Mouse (Mus musculus) T-cell, adult 66 days (primary cell): ENCODE results near the gene Olfr983. TPM values are rescaled to one million over a fixed set of nuclear protein-coding genes. Genes with fewer than 3 reads are reported as not detected.

Source experiments
- total RNA-seq, 2 experiments: library from RNA; stranded (reverse); gene quantifications; 3 replicates in 1 of 2; 4 replicates in 1 of 2; pipeline ENCODE4 v1.2.4; 2023

Gene Olfr983
- total RNA-seq: not detected

DNA sequence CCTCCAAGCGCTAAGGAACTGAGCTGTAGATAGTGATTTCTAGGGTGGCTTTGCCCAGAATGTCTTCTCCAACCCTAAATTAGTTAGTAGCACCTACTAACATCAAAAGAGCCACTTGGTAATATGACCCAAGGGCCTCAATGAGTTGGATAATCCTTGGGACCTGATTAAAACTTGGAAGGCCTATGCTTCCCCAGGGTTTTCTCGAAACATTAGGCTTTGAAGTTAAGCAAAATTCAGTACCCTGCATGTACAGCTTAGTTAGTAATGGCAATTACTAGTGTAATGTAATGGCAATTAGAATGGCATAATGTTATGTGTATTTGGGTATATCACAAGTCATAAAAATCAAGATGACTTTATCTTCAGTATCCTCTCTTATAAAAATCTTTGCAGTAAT lies at the start of gene Olfr983:
Olfr983 (minus strand) TSS at position 101 of the 400 bp plus-strand sequence.

DNA sequence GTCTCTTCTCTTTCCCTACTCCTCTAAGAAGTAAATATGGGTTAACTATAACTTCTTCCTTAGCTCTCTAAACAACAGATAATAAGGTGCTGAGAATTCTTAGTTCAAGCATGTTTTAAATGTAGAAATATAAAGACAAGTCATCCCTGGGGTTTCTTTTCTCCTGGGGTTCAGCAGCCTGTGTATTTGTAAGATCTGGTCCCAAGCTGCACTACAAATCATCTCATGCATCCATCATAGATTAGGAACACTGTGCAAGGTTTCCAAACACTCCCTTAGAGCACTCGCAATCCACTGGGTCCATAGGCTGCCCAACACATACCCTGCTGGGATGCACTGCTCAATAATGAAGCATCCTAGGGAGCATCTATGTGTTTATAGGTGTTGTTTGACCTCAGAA lies 36.7 kb upstream of the Olfr983 start, which contains the start of gene Olfr985:
Olfr985 (minus strand) TSS at position 101 of the 400 bp plus-strand sequence.

DNA sequence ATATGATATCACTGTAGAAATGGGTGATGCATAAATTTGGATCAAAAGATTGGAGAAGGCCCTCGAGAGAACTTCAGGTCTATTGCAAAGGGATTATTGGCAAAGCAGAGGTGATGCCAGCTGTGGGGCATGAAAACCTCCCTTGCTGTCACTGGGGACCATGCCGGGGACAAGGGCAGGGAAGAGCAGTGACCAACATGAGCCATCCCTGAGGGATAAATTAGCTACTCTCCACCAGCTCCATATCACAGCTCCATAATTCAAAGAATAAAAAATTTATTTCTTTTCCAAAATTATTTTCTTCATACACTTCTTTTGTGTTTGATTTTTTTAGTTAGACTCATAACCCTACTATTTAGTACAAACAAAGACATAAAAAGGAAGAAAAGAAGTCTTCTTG lies 20.7 kb upstream of the Olfr983 start, which contains the start of gene Olfr984:
Olfr984 (minus strand) TSS at position 101 of the 400 bp plus-strand sequence.

DNA sequence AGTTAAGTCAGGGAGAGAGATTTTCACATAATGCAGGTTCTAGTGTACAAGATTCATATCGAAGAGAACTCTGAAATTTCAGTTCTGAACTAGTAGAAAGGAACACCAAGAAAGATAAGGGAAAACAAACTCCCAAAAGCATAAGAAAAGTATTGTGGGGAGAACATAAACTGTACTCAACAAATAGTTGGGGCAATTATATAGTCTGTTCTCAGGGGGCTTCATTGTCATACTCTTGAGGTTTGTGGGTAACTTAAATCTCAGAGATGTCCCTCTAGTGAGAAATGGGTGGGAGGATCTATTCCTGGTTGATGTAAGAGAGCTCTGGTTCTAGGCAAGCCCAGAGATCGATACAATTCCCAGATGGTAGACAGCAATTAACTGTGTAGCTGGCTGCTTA lies 19.9 kb downstream of the Olfr983 start, which contains the start of gene Olfr982:
Olfr982 (plus strand) TSS at position 301 of the 400 bp plus-strand sequence.

Other genes starting within 250 kb of the Olfr983 start
- not detected for gene Olfr972, start 227.2 kb downstream of the Olfr983 start, total RNA-seq
- gene Olfr229, start 186.3 kb downstream of the Olfr983 start, total RNA-seq: not detected
- gene Olfr974, start 156.1 kb downstream of the Olfr983 start, total RNA-seq: not detected
- gene Olfr975, start 141.5 kb downstream of the Olfr983 start, total RNA-seq: not detected
- gene Olfr976, start 132.5 kb downstream of the Olfr983 start, total RNA-seq: not detected
- gene Olfr978, start 101.5 kb downstream of the Olfr983 start, total RNA-seq: not detected
- not detected for gene Olfr979, start 90.1 kb downstream of the Olfr983 start, total RNA-seq
- gene Olfr980, start 84.0 kb downstream of the Olfr983 start, total RNA-seq: not detected
- gene Olfr981, start 72.1 kb downstream of the Olfr983 start, total RNA-seq: not detected
- gene Olfr982, start 19.8 kb downstream of the Olfr983 start, total RNA-seq: not detected
- under 1 TPM; 0.12 TPM for gene Olfr984, start 20.6 kb upstream of the Olfr983 start, total RNA-seq
- gene Olfr985, start 36.6 kb upstream of the Olfr983 start, total RNA-seq: not detected
- not detected for gene Tmem225, start 54.5 kb upstream of the Olfr983 start, total RNA-seq
- gene Olfr986, start 87.3 kb upstream of the Olfr983 start, total RNA-seq: not detected
- 1 to 10 TPM; 2.3 to 3.1 TPM for gene Zfp202, start 98.7 kb upstream of the Olfr983 start, total RNA-seq
- gene Scn3b, start 175.6 kb upstream of the Olfr983 start, total RNA-seq: not detected